Mouse (Mus musculus): ENCODE results near the gene Aktip.
A peak's percentile ranks its signal among the peaks of the same experiment; 100 is the strongest.

The Aktip gene

DNA sequence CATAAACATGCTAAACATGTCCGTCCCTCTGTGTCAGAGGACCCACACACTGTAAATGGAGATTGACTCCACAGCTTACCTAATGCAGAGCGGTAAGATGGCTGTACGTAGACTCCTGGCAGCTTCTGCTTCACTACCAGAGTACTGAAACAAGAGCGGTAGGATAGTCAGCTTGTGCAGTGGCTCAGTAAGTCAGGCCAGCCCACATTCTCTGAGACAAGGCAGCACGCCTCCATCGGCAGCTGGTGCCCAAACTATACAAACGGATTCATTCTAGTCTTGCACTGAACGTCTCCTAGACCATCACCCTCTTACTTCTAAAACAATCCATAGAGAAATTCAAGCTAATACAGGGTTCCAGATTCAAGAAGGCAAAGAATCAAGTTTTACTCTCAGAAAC, 73.0 kb downstream of the Aktip start:
- DNase-seq (ENCODE audit: low read depth, low spot score) = no peak

DNA sequence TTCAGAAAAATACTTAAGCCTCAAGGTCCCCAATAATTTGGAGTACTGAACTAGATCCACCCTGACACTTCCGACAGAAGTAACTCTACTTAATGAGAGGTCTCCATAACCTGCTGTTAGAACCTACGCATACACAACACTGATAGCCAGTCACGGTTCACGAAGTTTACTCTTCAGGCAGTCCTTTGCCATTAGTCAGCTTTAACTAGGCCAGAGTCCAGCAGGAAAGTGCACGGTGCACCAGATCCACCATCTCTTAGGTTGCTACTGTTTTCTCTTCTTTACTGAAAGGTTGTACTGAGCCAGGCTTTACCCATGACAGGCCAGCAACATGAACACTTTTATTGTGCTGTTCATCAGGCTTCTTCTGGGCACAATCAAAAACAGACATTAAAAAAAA, 75.5 kb downstream of the Aktip start:
- no peak for DNase-seq (ENCODE audit: low read depth, low spot score)

DNA sequence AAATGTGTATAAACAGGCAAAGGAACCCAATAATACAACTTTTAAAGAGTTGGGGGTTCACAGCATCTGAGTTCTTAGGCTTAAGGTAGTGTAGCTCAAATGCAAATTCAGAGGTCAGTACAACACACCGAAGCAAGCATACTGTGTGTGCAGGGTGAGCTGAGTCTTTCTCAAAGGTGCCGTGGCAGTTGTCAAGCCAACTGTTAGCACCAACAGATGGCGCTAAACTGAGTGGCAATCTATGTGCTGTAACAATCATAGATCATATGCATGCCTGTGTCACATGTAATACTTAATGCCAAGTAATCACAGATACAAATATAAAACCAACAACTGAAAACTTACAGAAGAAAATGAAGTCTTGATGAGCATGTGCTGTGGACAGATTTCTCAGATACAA, 81.6 kb downstream of the Aktip start:
- DNase-seq (ENCODE audit: low read depth, low spot score) = peak; percentile 58

DNA sequence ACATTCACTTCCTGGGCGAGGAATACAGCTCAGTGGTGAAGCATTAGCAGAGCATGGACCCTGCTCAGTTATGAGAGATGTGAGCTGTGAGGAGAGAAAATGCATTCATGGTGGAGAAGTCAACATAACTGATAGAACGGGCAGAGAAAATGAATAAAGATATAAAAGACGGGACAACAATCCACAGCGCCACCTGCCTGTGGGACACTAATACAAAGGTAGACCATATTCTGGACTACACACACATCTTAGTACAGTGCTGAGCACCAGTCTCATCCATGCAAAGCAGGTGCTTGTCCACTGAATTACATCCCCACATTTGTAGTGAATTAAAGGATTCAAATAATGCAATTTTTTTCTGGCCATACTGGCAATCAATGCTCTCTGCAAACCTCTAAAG, 82.2 kb downstream of the Aktip start:
- peak; percentile 32 for DNase-seq (ENCODE audit: low read depth, low spot score)

DNA sequence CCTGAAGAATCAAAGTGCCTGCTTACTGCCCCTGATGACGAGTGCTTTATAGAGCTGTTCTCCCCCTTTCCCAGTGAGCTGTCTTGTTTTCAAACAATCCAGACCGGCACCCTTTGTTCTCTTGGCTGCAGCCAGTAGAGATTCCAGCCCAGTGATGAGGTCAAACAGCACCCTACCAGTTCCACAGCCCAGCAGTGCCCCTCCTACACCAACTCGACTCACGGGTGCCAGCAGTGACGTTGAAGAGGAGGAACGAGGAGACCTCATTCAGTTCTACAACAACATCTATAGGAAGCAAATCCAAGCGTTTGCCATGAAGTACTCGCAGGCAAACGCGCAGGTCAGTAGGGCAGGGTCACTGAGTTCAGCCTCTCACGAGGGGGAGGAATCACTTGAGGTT, 84.9 kb downstream of the Aktip start:
- no peak for DNase-seq (ENCODE audit: low read depth, low spot score)

DNA sequence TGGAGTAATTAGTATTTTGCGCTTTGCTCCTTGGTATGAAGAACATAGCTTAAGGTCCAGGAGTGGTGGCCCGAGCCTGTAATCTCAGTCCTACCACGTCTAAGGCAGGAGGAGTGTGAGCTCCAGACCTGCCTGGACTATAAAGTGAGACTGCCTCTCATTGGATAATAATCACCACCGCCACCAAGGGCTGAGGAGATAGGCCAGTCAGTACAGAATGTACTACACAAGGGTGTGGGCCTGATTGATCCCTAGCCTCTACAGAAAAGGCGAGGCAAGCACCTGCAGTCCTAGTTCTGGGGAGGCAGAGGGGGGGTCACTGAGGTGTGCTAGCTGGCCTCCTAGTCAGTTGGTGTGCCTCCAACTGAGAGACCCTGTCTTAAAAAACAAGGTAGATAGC, 85.3 kb downstream of the Aktip start:
- no peak for DNase-seq (ENCODE audit: low read depth, low spot score)

DNA sequence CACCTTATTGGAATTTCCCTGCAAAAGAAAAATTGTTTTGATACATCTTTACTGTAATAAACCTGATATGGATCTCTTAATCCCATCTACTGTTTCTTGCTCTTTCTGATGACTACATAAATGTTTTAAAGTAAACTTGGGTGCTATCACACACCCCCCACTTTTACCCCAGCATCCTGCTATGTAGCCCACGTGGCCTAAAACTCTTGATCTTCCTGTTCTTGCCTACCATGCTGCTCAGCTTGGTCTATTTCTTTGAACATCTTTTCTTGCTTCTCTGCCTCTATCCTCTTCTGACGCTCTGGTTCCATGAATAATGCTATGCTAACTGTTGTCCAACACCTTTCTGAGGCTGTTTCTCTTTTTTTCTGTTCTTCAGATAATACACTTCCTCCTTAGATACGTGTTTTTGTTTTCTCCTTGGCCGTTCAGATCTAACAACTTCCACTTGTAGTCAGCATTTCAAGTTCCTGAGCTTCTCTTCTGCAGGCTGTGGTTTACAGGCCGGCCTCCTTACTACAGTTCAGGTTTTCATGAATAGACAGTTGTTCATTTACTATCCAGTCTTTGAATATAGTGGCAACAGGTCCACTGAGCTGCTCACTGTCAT, 87.8 kb downstream of the Aktip start:
- DNase-seq (ENCODE audit: low read depth, low spot score) = no peak

DNA sequence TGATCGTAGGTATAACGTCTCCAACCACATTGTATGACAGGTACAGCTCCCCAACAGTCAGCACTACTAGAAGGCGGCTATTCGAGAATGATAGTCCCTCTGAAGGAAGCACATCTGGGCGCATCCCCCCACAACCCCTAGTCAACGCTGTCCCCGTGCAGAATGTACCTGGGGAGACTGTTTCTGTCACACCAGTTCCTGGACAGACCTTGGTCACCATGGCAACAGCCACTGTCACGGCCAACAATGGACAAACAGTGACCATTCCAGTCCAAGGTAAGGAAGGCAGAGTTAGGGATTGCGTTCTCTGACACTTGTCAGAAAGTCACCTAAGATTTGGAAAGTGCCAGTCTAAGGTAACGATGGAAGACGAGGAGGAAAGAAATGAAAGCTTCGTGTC, 93.5 kb downstream of the Aktip start:
- no peak for DNase-seq (ENCODE audit: low read depth, low spot score)

DNA sequence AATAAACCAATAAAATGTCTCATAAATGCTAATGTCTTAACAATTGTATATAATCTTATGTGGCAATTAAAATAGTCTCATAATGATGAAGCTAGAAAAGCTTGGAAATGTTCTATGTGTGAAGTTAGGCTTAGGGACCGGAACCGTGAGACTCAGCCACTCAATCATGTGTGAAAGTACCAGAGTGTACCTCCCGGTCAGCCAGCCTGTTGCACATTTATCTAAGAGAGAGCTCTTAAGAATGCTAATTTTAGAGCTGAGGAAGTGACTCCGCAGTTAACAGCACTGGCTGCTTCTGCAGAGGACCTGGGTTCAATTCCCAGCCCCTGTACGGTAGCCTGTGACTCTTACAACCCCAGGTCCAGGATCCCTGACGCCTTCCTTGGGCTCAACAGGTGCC, 101.7 kb downstream of the Aktip start:
- no peak for DNase-seq (ENCODE audit: low read depth, low spot score)

DNA sequence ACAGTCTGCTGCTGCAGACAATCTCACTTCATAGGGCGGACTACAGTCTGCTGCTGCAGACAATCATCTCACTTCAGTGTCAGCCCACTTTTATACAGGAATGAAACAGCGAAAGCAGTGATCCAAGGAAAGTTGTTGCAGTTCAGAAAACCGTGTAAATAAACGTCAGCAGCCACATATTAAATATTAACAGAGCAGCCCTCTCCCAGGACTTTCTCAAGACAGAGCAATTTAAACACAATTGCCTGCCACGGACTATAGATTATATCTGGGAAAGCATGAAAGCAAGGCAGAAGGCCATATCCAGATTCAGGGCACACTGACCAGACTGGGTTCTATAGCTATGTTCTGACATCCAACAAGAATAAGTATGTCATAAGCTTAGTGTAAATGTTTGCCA, 105.6 kb downstream of the Aktip start:
- DNase-seq (ENCODE audit: low read depth, low spot score) = no peak

DNA sequence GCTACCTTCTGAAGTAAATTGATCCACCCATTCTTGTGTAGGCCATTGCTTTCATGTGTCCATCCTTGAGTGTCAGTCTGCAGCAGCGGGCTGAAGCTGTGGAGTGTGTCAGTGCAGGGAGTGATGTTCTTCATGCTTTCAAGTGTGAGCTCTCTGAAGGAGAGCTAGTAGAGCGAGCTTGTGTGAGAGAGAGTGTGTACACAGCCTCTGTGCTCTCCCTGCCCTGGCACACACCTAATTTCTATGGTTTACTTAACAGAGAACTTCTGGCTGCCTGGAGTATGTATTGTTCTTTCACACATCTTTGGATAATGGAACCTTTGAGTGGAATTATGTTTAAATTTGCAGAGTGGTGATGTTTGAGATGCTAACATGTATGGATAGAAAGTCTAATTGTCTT, 110.2 kb downstream of the Aktip start:
- DNase-seq (ENCODE audit: low read depth, low spot score) = no peak

DNA sequence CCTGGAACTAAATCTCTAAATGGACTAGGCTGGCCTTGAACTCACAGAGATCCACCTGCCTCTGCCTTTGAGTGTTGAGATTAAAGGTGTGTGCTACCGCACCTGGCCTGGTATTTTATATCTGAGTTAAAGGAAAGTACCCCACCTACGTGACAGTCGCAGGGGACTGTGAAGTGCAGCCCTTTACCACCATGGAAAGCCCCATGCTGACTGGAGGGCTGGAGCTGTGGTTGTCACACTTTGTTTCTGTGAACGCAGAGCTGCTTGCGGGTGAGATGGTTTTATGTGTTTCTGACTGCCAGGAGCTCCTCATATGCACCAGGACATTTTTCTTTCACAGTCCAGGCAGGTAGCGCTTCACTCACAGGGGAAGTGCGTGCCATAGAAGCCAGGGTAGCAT, 111.3 kb downstream of the Aktip start:
- no peak for DNase-seq (ENCODE audit: low read depth, low spot score)

DNA sequence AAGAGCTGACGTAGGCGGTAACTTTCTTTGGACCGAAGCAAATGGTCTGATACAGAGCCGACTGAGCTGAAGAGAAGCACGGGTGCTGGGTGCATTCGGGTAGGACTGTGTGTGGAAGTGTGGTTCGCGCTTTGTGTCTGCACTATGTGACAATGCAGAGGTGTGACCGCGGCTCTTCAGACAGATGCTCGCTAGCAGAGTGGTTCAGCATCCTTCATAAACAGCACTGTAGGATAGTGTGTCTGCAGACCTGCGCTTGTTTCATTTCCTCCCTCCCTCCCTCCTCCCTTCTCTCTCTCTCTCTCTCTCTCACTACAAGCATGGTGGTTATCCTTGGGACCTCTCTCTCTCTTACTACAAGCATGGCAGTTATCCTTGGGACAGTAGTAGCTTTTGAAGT, 117.3 kb downstream of the Aktip start:
- DNase-seq (ENCODE audit: low read depth, low spot score) = no peak

DNA sequence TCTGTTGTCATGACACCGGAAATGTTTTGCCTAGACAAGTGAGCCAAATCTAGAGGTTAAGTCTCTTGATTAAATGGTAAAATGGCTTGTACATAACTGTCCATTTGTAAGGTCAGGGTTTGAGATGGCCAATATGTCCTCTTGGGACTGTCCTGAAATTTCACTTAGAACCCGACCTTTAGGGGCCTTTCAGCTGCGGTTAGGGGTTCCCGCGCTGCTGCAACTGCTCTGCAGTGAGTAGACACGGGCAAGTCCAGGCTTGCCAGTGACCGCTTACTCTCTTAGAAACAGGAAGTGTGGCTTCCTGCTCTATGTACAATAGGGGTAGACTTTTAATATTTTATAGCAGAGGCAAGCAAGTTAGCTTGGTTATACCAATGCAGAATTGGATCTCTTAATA, 117.9 kb downstream of the Aktip start:
- no peak for DNase-seq (ENCODE audit: low read depth, low spot score)

DNA sequence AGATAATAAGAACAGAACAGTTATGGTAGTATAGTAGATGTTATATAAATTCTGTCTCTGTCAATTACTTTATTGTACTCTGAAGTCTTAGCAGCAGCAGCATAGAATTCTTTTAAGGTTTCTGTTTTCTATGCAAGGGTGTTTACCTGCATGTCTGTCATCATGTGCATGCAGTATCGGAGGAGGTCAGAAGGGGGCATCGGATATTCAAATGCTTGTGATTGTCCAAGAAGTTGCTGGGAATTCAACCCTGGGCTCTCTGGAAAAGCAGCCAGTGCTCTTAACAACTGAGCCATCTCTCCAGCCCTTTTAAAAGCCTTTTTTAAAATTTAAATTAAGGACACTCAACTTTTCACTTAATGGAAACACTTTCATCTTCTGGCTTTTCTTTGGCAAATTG, 120.1 kb downstream of the Aktip start:
- DNase-seq (ENCODE audit: low read depth, low spot score) = peak; percentile 89

DNA sequence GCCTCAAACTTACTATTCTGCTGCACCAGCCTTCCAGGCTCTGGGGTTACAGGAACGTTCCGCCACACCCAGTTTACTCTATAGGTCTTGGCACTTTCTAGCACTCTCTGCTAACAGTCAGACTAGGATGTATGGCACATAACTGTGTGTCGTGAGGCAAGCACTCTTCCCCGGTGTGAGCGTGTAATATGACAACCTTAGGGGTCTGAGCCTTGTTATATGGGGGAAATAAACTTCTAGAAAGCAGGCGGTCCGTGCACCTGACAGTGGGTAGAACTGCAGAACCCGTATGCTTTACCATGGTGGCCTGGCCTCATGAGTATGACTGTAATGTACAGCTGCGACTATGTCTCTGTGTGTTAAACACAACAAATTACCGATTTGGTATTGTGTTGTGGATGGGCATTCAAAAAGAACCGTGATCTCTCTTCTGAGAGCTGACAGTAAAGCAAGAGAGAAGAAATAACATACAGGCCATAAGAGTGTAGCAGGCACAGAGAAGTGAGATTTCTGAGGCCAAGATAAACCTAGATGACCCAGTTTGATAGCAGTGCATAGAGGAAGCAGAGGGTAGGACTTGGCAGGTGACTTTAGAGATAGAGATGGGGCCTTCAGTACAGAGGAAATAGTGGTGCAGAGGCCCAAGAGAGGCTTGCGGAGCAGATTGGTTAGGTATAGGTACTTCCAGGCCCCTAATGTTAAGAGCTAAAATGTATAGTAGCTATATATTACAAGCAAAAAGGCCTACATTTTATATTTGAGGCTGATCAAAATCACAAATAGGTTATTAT, 122.5 kb downstream of the Aktip start:
- no peak for DNase-seq (ENCODE audit: low read depth, low spot score)

DNA sequence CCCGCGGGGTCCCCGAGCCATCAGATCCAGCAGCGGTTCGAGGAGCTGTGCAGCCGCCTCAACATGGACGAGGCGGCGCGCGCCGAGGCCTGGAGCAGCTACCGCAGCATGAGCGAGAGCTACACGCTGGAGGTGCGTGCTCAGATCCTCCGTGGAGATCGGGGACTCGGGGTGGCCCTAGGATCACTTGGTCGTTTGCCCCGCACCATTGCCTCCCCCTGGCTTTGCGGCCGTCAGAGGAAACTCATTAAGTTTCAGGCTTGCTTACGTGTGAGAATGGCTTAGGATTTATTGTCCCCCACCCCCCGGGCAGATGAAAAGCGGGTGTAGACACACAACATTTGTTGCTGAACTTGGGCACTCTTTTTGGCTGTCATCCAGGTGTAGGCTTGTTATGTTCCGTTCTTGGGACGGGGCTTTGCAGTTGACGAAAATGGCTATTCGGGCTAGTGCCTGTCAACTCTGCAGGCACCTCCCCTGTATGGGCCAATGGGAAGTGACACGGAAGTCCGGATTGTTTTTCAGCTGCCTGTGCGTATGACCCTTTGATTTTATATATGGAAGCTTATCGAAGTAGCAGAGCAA, 129.4 kb downstream of the Aktip start:
- peak; percentile 75 for DNase-seq (ENCODE audit: low read depth, low spot score)

DNA sequence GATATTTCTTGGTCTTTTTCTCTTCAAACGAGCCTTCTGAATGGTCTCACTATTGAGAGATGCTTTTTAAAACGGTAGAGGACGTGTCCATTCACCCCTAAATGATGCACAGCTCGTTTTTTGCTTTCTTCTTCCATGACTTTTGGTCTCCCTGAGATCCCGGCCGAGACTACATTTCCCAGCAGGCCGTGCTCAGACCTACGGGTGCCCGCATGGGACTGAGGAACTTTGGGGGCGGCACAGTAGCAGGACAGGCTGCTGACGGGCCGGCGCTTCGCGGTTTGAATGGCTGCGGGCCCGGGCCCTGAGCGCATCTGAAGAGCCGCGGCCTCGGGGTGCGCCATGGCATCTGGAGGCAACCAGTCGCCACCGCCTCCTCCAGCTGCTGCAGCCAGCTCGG, 129.9 kb downstream of the Aktip start, which contains the start of gene Rbl2:
Gene Rbl2, plus strand, starts transcription at position 224 of the 400 bp plus-strand sequence.
- peak; percentile 93 for DNase-seq (ENCODE audit: low read depth, low spot score)

DNA sequence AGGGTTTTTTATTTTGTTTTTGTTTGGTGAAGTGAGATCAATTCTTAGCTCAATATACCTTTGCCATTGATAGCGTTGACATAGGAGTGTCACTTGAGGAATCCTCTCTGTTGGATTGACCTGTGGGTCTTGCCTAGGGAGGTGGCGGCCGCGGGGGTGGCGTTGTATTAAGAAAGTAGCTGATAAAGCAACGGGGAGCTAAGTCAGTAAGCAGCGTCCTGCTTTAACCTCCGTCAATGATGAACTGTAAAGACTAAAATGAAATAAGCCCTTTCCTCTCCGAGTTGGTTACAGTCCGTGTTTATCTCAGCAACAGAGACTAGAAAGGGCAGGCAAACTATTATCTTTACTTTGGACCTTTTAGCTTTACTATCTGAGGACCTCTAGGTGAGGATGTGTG, 130.4 kb downstream of the Aktip start:
- DNase-seq (ENCODE audit: low read depth, low spot score) = no peak

DNA sequence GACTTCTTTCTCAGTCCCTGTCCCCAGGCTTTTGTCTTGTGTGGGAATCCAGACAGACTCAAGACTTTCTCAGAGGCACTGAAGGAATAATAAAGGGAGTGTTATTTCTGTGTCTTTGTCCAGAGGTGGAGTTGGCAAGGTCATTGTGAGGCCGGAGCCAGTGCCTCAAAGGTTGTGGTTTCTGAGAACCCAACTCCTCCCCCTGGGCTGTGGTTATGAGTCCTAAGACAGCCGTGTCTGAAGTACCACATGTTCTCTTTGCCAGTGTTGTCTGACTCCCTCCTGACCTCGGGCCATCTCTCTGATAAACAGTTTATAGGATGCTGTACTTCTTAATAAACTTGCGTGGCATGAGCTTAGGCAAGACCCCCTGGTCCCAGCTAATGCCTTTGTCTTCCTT, 134.6 kb downstream of the Aktip start:
- DNase-seq (ENCODE audit: low read depth, low spot score) = no peak

Data from ES-CJ7 (cell line).